Mouse (Mus musculus): ENCODE measurements around the gene Clca4a. TPM values are rescaled to one million over a fixed set of nuclear protein-coding genes. Genes with fewer than 3 reads are reported as not detected.

Gene Clca4a
- not detected for total RNA-seq (2023)

DNA sequence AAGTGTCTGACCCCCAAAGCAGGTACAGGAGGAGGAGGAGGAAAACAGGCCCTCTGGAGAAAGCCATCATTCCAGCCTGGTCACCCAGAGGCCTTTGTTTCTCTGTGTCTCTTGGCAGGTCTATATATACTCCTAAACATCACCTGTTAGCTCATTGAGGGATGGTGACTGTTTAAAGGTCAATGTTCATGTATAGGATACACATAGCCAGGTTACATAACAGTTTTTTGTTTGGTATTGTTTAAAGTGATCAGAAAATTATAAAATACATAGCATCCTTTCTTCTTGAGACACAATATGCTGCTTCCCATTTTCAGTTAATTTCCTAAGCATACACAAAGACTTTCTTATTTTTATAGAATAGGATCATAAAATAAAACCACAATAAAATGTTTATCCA lies at the start of gene Clca4a:
Gene Clca4a, minus strand, starts transcription at position 101 of the 400 bp plus-strand sequence.

DNA sequence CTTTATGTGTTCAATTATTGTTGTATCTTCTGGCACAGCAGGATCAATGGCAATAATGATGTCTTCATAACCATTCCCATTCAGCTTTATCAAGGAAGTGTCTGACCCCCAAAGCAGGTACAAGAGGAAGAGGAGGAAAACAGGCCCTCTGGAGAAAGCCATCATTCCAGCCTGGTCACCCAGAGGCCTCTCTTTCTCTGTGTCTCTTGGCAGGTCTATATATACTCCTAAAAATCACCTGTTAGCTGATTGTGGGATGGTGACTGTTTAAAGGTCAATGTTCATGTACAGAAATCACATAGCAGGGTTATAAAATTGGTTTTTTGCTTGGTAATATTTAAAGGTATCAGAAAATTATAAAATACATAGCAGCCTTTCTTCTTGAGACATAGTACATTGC lies 42.5 kb downstream of the Clca4a start, which contains the start of gene Clca4b:
Gene Clca4b, minus strand, starts transcription at position 195 of the 400 bp plus-strand sequence.

Other genes starting within 250 kb of the Clca4a start
- not detected for gene Clca3a1, start 214.1 kb downstream of the Clca4a start, total RNA-seq (2023)
- not detected for gene Clca3a2, start 155.6 kb downstream of the Clca4a start, total RNA-seq (2023)
- gene Clca3b, start 125.7 kb downstream of the Clca4a start, total RNA-seq (2023): not detected
- gene Clca4b, start 42.5 kb downstream of the Clca4a start, total RNA-seq (2023): not detected
- gene Clca1, start 57.7 kb upstream of the Clca4a start, total RNA-seq (2023): not detected
- not detected for gene Clca2, start 124.4 kb upstream of the Clca4a start, total RNA-seq (2023)
- gene Odf2l, start 143.5 kb upstream of the Clca4a start, total RNA-seq (2023): 10 to 100 TPM; 19.1 to 19.6 TPM